Mouse (Mus musculus) embryonic fibroblast, embryonic 13.5 days (primary cell): ENCODE data around the gene Eif2b5.
A peak's percentile ranks its signal among the peaks of the same experiment; 100 is the strongest.

Source experiments
- CTCF ChIP-seq: IDR thresholded peaks from 2 replicates; pipeline ENCODE4 v1.5.1; 2011; ENCODE audit warnings: mild to moderate bottlenecking, control low read depth, low read length, moderate library complexity, borderline replicate concordance; ENCODE audit not compliant: insufficient read depth
- POLR2A ChIP-seq: IDR thresholded peaks from 2 replicates; pipeline ENCODE4 v1.6.1; 2011; ENCODE audit warnings: low read depth, mild to moderate bottlenecking, control low read depth, low read length, moderate library complexity

DNA sequence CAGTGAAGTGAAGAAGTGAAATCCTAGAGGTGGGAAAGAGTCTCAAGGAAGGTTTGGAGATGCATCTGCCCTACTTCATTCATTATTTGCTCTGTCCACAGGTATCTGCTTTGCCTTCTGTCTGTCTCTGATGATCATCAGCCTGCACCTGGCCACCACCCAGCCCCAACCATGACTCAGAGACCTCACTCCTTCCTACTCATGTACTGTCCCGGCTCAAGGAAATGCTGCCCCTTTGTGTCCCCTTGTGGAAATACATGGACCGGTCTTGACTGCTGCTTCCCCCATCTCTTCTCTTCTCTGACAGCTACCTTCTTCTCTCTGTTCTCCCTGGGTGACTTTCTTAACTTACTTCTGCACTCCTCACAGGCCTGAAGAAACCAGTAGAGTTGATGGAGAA, 8.0 kb upstream of the Eif2b5 start:
- TF ChIP-seq POLR2A = no peak
- peak; percentile 33; the same call in 1 of the 2 replicates for TF ChIP-seq CTCF
